Mouse (Mus musculus): ENCODE measurements around the gene March7. TPM values are rescaled to one million over a fixed set of nuclear protein-coding genes. Genes with fewer than 3 reads are reported as not detected.
A peak's percentile ranks its signal among the peaks of the same experiment; 100 is the strongest.

March7 gene
- total RNA-seq (2021), result 10 to 100 TPM; 21.2 to 38.7 TPM
- long read RNA-seq, experiment 1, transcript March7-203 (10 exons, 3,594 nt), result major isoform, 18 of 27 reads
- long read RNA-seq, experiment 1, partial matches to known transcripts, result 0 of 27 reads
- long read RNA-seq, experiment 1, other reads (novel, unspliced or antisense), result 9 of 27 reads
- long read RNA-seq, experiment 2, transcript March7-203 (10 exons, 3,594 nt), result major isoform, 29 of 34 reads
- long read RNA-seq, experiment 2, partial matches to known transcripts, result 0 of 34 reads
- long read RNA-seq, experiment 2, other reads (novel, unspliced or antisense), result 5 of 34 reads

DNA sequence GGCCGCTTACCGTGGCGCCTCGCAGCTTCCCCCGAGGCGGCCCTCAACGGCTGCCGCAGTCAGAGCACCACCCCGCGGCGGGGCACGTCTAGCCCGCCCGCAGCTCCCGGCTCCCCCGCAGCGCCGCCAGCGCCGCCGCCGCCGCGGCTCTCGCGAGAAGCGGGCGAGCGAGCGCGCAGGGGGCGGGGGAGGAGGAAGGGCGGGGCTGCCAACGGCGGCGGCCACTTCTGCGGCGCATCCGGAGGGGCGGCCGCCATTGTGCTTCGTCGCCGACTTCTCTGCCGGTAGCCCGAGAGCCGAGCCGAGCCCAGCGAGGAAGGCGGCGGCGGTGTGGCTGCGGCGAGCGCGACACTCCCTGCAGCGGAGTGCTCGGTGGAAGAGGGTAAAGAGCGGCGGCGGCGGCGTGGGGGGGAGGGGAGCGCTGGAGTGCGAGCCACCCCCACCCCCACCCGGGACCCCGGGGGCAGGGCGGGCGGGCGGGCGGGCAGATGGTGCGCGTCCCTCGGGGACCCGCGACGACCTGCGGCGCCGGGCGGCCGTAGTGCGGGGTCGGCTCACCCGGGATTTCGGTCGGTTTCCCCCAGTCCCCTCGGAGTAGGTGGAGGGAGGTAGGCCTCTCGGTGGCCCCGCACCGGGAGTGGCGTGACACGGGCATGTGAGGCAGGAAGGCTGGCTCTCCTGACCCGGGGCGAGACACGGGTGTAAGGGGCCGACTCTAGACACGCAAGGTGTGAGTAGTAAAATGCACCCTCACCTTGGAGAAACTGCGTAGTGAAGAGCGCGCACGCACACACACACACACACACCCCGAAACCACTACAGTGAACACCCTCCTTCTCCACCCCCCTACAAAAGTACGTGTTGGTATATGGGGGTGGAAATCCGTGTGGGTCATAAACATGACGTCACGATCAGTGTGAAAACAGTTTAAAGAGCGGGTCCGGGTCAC, at the start of gene March7, which contains the start of gene Baz2b:
TSS of gene March7 (plus strand) at position 185 of the 949 bp plus-strand sequence.
TSS of gene Baz2b (minus strand) at position 137 of the 949 bp plus-strand sequence.
- DNase-seq, result peak; percentile 95
- H3K4me3 ChIP-seq, result peak within 1 kb of the TSS; percentile 97
- intact Hi-C loops (cut with DNase I), result loop anchor here (1.0 to 10.0 kb wide), 4 partner anchors 85 to 375 kb away; no protein-coding TSS in a partner anchor
- H3K27ac ChIP-seq, result peak within 1 kb of the TSS; percentile 98
- peak; percentile 63 for TF ChIP-seq CTCF (IDR thresholded peaks at IDR 0.05)

DNA sequence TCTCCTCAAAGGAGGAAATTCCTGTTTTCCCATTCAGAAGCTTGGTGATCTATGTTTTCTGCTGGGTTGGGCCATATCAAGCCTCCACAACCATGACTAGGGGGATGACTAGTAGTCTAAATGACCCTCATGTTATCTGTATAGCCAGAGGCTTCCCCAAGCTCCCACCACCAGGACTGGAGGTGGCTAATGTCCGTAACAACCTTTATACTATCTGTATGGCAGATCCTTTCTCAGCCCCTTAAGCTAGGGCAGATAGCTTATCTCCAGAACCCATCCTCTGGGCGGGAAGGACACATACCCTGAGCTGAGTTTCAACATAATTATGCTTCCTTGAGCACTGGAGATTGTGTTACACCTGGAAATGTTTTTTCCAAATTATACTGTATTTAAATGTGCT, 45.9 kb upstream of the March7 start:
- no peak for TF ChIP-seq CTCF (IDR thresholded peaks at IDR 0.05)
- H3K4me3 ChIP-seq, result no peak overlapping the region
- no peak for DNase-seq
- H3K27ac ChIP-seq, result no peak overlapping the region
- intact Hi-C loops (cut with DNase I), result no loop called here

DNA sequence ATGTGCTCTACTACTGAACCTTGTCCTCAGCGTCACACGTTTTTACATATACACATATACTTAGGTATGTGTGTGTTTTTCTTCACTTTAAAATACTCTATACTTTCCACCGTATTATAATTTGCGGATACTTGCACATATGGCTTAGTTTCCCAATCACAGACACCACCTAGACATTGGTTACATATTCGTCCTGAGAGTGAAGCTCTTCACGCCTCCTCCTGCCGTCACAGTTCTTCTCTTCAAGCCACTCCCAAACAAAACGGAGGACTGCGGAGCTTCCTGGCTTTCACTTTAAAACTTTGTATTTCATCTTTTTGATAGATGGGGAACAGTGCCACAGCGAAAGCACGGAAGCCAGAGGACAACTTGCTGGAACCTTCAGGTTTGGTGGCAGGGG, 44.0 kb upstream of the March7 start:
- H3K27ac ChIP-seq, result no peak overlapping the region

DNA sequence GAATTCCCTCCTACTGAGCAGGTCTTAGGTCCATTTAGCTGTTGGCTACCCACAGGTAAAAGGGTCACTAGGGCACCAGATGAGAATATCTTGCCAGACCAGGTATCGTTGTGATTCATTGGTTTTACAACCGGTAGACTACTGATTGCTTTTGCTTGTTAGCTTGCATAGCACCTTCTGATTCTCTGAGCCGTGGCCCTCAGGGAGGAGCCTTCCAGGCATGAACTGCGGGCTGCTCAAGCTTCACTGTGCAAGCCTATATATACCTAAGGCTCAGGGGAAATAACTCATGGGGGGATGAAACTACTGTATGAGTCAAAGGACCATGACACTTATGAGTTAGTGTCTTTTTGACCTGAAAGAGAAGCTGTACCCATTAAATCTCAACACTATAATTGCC, 42.8 kb upstream of the March7 start:
- TF ChIP-seq CTCF (IDR thresholded peaks at IDR 0.05), result no peak
- H3K27ac ChIP-seq, result no peak overlapping the region
- no peak for DNase-seq
- intact Hi-C loops (cut with DNase I), result no loop called here
- no peak overlapping the region for H3K4me3 ChIP-seq

More for the DNA sequence above, 44.0 kb upstream of the March7 start:
- TF ChIP-seq CTCF (IDR thresholded peaks at IDR 0.05), result no peak
- no peak overlapping the region for H3K4me3 ChIP-seq
- intact Hi-C loops (cut with DNase I), result no loop called here
- DNase-seq, result no peak

DNA sequence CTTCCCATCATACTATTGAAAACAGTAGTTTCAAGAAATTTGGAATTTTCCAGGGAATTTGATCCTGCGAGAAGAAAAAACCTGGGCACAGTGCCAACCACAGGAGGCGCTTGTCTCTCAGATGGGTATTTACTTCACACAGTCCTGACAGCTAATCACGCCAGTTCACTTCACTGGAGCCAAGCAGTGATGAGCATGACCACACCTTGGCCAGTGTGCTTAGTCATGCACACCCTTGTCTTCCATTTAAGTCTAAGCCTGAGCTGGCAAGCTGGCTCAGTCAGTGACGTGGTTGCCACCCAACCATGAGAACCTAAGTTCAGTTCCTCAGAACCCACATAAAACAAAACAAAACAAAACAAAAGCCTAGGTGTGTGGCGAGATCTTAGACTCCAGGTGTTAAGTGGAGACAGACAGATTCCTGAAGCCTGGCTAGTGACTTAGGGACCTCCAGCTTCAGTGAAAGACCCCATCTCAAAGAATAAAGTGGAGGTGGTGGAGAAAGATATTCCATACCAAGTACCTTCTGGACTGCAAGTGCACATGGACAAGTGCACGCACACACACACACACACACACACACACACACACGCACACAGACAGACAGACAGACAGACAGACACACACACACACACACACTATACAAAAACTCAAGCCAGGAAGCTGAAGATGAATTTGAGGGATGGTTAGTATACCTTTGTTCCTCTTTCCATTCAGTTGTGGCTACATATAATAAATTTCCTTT, 37.7 kb upstream of the March7 start:
- intact Hi-C loops (cut with DNase I), result no loop called here
- peak; percentile 37 for DNase-seq
- no peak overlapping the region for H3K4me3 ChIP-seq
- peak; percentile 24; the same call in 1 of the 2 replicates for TF ChIP-seq CTCF (IDR thresholded peaks at IDR 0.05)
- H3K27ac ChIP-seq, result no peak overlapping the region

DNA sequence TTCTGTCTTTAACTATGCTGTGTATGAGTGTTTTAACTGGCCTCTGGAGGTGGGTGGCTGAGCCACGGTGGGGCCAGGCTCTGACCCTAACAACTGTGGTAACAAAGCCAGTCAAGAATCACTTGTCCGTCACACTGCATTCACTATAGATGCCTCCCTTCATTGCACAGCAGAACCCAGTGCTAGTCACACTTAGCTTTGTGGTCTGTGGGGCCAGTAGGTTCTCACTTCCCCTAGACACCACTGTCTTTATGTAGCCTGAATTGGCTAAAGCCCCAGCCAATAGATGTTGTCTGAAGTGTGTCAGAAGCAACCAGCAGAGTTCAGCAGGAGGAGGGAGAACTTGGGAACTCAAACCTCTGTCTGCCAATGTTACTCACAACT, 37.2 kb upstream of the March7 start:
- H3K27ac ChIP-seq, result no peak overlapping the region
- no peak for TF ChIP-seq CTCF (IDR thresholded peaks at IDR 0.05)
- DNase-seq, result no peak
- intact Hi-C loops (cut with DNase I), result no loop called here
- H3K4me3 ChIP-seq, result no peak overlapping the region

DNA sequence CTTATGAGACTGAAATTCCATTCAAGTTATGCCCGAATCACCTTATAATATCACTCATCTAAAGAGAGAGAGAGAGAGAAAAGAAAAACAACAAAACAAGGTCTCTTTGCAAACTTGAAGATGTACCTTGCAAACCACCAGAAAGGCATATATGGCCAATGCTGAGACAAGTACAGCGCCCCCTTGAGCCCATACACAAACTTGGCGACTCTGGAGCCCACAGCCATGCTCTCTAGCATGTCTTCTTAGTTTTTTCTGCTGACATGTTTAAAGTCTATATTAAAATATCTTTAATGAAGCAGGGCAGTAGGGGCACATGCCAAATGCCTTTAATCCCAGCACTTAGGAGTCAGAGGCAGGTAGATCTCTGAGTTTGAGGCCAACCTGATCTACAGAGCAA, 36.5 kb upstream of the March7 start:
- intact Hi-C loops (cut with DNase I), result no loop called here
- Histone ChIP-seq H3K4me3 (no peak overlapping the region), H3K27ac (no peak overlapping the region)
- no peak for DNase-seq
- TF ChIP-seq CTCF (IDR thresholded peaks at IDR 0.05), result no peak; the same call in 1 of the 2 replicates

DNA sequence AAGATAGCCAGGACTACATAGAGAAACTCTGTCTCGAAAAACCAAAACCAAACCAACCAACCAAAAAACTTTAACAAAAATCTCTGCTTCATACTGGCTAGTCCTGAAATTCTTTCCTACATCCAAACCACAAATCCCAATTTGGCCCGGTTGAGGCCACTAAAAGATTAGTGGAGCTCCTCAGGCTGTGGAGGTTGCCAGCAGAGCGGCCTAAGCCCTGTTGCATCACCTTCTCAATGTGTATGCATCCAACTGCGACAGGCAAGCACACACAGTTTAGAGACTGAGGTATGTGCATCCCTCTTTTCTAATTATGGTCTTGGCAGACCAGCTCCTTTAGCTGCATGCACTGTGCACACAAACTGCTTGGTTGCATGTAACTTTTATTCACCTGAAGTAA, 36.1 kb upstream of the March7 start:
- DNase-seq, result no peak
- intact Hi-C loops (cut with DNase I), result no loop called here
- no peak overlapping the region for H3K4me3 ChIP-seq
- no peak for TF ChIP-seq CTCF (IDR thresholded peaks at IDR 0.05)
- H3K27ac ChIP-seq, result no peak overlapping the region

DNA sequence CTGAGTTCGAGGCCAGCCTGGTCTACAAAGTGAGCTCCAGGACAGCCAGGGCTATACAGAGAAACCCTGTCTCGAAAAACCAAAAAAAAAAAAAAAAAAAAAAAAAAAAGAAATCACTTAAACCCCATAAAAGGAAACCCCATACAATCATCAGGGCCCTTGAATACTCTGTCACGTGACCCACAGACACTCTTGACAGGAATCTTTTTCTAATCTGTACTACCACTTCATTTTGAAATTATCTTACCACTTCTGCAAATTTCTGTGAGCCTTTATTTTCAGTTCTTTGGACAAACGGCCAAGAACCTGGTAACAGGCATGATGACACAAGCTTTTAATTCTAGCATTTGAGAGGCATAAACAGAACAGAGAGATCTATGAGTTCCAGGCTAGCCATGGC, 34.6 kb upstream of the March7 start:
- no peak for TF ChIP-seq CTCF (IDR thresholded peaks at IDR 0.05)
- Histone ChIP-seq H3K27ac (no peak overlapping the region), H3K4me3 (no peak overlapping the region)
- intact Hi-C loops (cut with DNase I), result no loop called here
- no peak for DNase-seq

DNA sequence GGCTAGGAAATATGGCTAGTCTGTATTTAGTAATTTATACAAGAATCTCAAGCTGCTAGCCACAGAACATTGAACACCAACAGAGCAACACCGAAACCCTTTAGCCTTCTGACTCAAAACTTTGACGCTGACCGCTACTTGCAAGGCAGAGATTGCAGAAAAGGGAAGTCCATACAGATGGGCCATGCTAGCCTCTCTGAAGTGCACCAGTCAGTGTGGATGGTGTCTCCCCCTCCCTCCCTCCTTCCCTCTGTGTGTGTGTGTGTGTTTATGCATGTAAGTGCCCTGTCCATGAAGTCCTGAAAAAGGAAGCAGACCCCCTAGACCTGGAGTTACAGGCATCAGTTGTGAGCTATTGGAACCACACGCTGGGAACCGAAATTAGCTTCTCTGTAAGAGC, 33.6 kb upstream of the March7 start:
- no peak for TF ChIP-seq CTCF (IDR thresholded peaks at IDR 0.05)
- intact Hi-C loops (cut with DNase I), result no loop called here
- no peak overlapping the region for H3K4me3 ChIP-seq
- H3K27ac ChIP-seq, result no peak overlapping the region
- no peak for DNase-seq

DNA sequence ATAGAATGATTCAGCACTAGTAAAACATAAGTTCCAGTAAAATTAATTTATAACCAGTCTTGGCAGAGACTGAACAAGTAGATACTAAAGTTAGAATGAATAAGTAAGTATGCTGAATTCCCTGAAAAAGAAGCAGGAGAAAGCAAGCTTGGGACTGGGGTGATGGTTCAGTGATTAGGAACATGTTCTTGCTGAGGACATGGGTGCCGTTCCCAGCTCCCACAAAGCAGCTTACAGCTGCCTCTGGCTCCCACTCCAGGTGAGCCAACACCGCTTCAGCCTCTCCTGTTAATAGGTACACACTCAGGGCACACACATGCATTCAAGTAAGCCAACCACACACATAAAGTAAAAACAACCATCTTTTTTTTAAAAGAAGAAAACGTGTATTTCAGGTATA, 32.2 kb upstream of the March7 start:
- TF ChIP-seq CTCF (IDR thresholded peaks at IDR 0.05), result no peak
- intact Hi-C loops (cut with DNase I), result no loop called here
- no peak overlapping the region for H3K27ac ChIP-seq
- no peak for DNase-seq
- no peak overlapping the region for H3K4me3 ChIP-seq

DNA sequence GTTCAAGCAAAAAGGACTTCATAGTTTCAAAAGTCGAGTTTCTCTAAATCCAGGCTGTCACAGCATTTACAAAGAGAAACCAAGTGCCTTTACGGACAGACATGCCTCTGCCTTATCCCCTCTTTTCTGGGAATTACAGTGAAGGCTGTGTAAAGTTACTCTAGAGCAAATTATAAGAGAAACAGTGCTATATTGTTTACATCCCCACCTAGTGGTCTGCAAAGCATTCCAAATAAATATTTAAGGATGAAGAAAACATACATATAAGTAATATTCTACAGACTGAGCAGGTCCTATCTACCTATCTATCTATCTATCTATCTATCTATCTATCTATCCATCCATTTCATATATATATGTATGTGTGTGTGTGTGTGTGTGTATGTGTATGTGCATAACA, 28.0 kb upstream of the March7 start:
- TF ChIP-seq CTCF (IDR thresholded peaks at IDR 0.05), result peak; percentile 28
- Histone ChIP-seq H3K27ac (no peak overlapping the region), H3K4me3 (no peak overlapping the region)
- no peak for DNase-seq
- intact Hi-C loops (cut with DNase I), result no loop called here
